Mouse (Mus musculus) midbrain, embryonic 15.5 days (tissue): ENCODE measurements around the gene Tnnc2. TPM values are rescaled to one million over a fixed set of nuclear protein-coding genes. Genes with fewer than 3 reads are reported as not detected.
"Not testable (repeated sequence)": the region's sequence is repeated elsewhere in the genome, so short reads cannot be mapped to it uniquely, and the experiment has no call there.

Experiments
- ATAC-seq: fragments of 200-750 bp; cut with Nextera tagmentation; replicated peaks from 2 replicates; pipeline ENCODE4 v1.8.0; 2017; ENCODE audit warnings: moderate TSS enrichment
- H3K27ac ChIP-seq: fragments of 300-500 bp; sonication (generic); 2 replicates; pipeline ENCODE4 v1.5.1; 2015; ENCODE audit warnings: mild to moderate bottlenecking, inconsistent platforms
- H3K27me3 ChIP-seq: fragments of 300-500 bp; sonication (generic); replicated peaks from 2 replicates; pipeline ENCODE4 v1.6.1; 2015; ENCODE audit warnings: inconsistent platforms
- H3K36me3 ChIP-seq: fragments of 300-500 bp; sonication (generic); replicated peaks from 2 replicates; pipeline ENCODE4 v1.6.1; 2015; ENCODE audit warnings: inconsistent platforms
- H3K4me1 ChIP-seq: fragments of 300-500 bp; sonication (generic); 2 replicates; pipeline ENCODE4 v1.6.1; 2015; ENCODE audit warnings: inconsistent platforms
- H3K4me2 ChIP-seq: fragments of 300-500 bp; sonication (generic); 2 replicates; pipeline ENCODE4 v1.6.1; 2015; ENCODE audit warnings: inconsistent platforms, mild to moderate bottlenecking, moderate library complexity
- H3K4me3 ChIP-seq: fragments of 300-500 bp; sonication (generic); 2 replicates; pipeline ENCODE4 v1.5.1; 2015; ENCODE audit warnings: mild to moderate bottlenecking, inconsistent platforms
- H3K9ac ChIP-seq: fragments of 300-500 bp; sonication (generic); 2 replicates; pipeline ENCODE4 v1.6.1; 2015; ENCODE audit warnings: mild to moderate bottlenecking, inconsistent platforms
- H3K9me3 ChIP-seq: fragments of 300-500 bp; sonication (generic); 2 replicates; pipeline ENCODE4 v1.6.1; 2016; ENCODE audit warnings: inconsistent platforms
- WGBS: fragments of 180-500 bp; shearing (Covaris S2); methylation state at CpG from one replicate; pipeline ENCODE4 v1.1.7; 2015; ENCODE audit warnings: mixed read lengths; 5-methylcytosine and 5-hydroxymethylcytosine counted together
- polyA plus RNA-seq: library from polyadenylated mRNA; unstranded; fragments of >200 nt; fragmentation: Nextera tagmentation; extraction: Ambion mirVana; gene quantifications from 2 replicates; pipeline ENCODE4 v1.2.1, GENCODE M21; 2015

The Tnnc2 gene
- polyA plus RNA-seq, 1 experiment from 2014 or later: not detected

- Histone ChIP-seq H3K4me2 (no peak overlapping the region), H3K36me3 (peaks cover 6% of the 10 kb centered on the region; the same call in 1 of the 2 replicates), H3K4me1 (no peaks in the 10 kb centered on the region), H3K27ac (no peak overlapping the region), H3K4me3 (no peak overlapping the region), H3K9me3 (no peaks in the 10 kb centered on the region), H3K9ac (no peak overlapping the region), H3K27me3 (no peaks in the 10 kb centered on the region)
- ATAC-seq: no peak
- WGBS: 89% methylated on average over 5 of the region's 5 CpGs
Measured at GRCm38 (mm10) chr2:164815348-164815747, 35.6 kb upstream of the Tnnc2 start.

- ATAC-seq: no peak
- Histone ChIP-seq H3K4me1 (no peaks in the 10 kb centered on the region), H3K27me3 (no peaks in the 10 kb centered on the region), H3K27ac (no peak overlapping the region), H3K4me2 (no peak overlapping the region), H3K9me3 (no peaks in the 10 kb centered on the region), H3K9ac (no peak overlapping the region), H3K36me3 (0 out of 2 replicates have a peak, but pooled peaks cover 3% of the 10 kb centered on the region), H3K4me3 (no peak overlapping the region)
- WGBS: 50% methylated on average over 2 of the region's 2 CpGs
Measured at GRCm38 (mm10) chr2:164813557-164813956, 33.8 kb upstream of the Tnnc2 start.

GRCm38 (mm10) chr2:164806614-164807013 lies 26.8 kb upstream of the Tnnc2 start:
- H3K4me1 ChIP-seq: peaks cover 33% of the 10 kb centered on the region
- H3K9me3 ChIP-seq: no peaks in the 10 kb centered on the region
- no peak for ATAC-seq
- no peak overlapping the region for H3K27ac ChIP-seq
- no peak overlapping the region for H3K4me3 ChIP-seq
- peak overlapping the region; percentile 73; the same call in 1 of the 2 replicates for H3K4me2 ChIP-seq
- H3K27me3 ChIP-seq: no peaks in the 10 kb centered on the region
- 85% methylated on average over 7 of the region's 7 CpGs for WGBS
- H3K9ac ChIP-seq: no peak overlapping the region
- H3K36me3 ChIP-seq: no peaks in the 10 kb centered on the region

GRCm38 (mm10) chr2:164805332-164805718 lies 25.6 kb upstream of the Tnnc2 start:
- Histone ChIP-seq H3K27ac (peak overlapping the region; percentile 85), H3K27me3 (no peaks in the 10 kb centered on the region), H3K4me1 (peaks cover 33% of the 10 kb centered on the region), H3K4me3 (peak overlapping the region; percentile 73), H3K4me2 (peak overlapping the region; percentile 73), H3K9me3 (no peaks in the 10 kb centered on the region), H3K9ac (peak overlapping the region; percentile 79), H3K36me3 (no peaks in the 10 kb centered on the region; the same call in 1 of the 2 replicates)
- WGBS: 3% methylated on average over 21 of the region's 21 CpGs
- peak; percentile 61 for ATAC-seq

- Histone ChIP-seq H3K4me3 (peak within 1 kb of the TSS; percentile 73), H3K36me3 (no peaks in the 10 kb centered on the region; the same call in 1 of the 2 replicates), H3K4me2 (peak within 1 kb of the TSS; percentile 73), H3K27ac (peak within 1 kb of the TSS; percentile 85), H3K4me1 (peaks cover 33% of the 10 kb centered on the region), H3K9ac (peak within 1 kb of the TSS; percentile 79), H3K27me3 (no peaks in the 10 kb centered on the region), H3K9me3 (no peaks in the 10 kb centered on the region)
- under 1% methylated on average over 47 of the region's 47 CpGs for WGBS
- ATAC-seq: peak; percentile 96
Measured at GRCm38 (mm10) chr2:164804533-164805331, 25.0 kb upstream of the Tnnc2 start, which contains the start of the genes Acot8 and Zswim3. Gene Acot8, minus strand, starts transcription at chr2:164804882. Gene Zswim3, plus strand, starts transcription at chr2:164805098.

GRCm38 (mm10) chr2:164803921-164804313 lies 24.1 kb upstream of the Tnnc2 start:
- WGBS: 68% methylated on average over 1 of the region's 1 CpGs
- peak overlapping the region; percentile 82; the same call in 1 of the 2 replicates for H3K27ac ChIP-seq

GRCm38 (mm10) chr2:164803201-164803920 lies 23.6 kb upstream of the Tnnc2 start:
- H3K27ac ChIP-seq: no peak overlapping the region
- H3K27me3 ChIP-seq: no peaks in the 10 kb centered on the region
- peaks cover 33% of the 10 kb centered on the region for H3K4me1 ChIP-seq
- no peaks in the 10 kb centered on the region; the same call in 1 of the 2 replicates for H3K36me3 ChIP-seq
- H3K4me3 ChIP-seq: peak overlapping the region; percentile 73
- no peak for ATAC-seq
- no peaks in the 10 kb centered on the region for H3K9me3 ChIP-seq
- peak overlapping the region; percentile 67; the same call in 1 of the 2 replicates for H3K9ac ChIP-seq
- 93% methylated on average over 16 of the region's 16 CpGs for WGBS
- H3K4me2 ChIP-seq: peak overlapping the region; percentile 63

More at GRCm38 (mm10) chr2:164803921-164804313, 24.1 kb upstream of the Tnnc2 start:
- Histone ChIP-seq H3K27me3 (no peaks in the 10 kb centered on the region), H3K36me3 (no peaks in the 10 kb centered on the region; the same call in 1 of the 2 replicates), H3K9ac (peak overlapping the region; percentile 67), H3K4me3 (peak overlapping the region; percentile 73), H3K4me1 (peaks cover 33% of the 10 kb centered on the region), H3K4me2 (peak overlapping the region; percentile 63), H3K9me3 (no peaks in the 10 kb centered on the region)
- ATAC-seq: no peak

- peaks cover 14% of the 10 kb centered on the region; the same call in 1 of the 2 replicates for H3K36me3 ChIP-seq
- ATAC-seq: no peak
- WGBS: 94% methylated on average over 13 of the region's 13 CpGs
- no peaks in the 10 kb centered on the region for H3K27me3 ChIP-seq
- no peak overlapping the region for H3K9ac ChIP-seq
- no peak overlapping the region for H3K27ac ChIP-seq
- H3K4me2 ChIP-seq: no peak overlapping the region
- peaks cover 15% of the 10 kb centered on the region for H3K4me1 ChIP-seq
- no peak overlapping the region for H3K4me3 ChIP-seq
- H3K9me3 ChIP-seq: no peaks in the 10 kb centered on the region
Measured at GRCm38 (mm10) chr2:164800252-164801004, 20.7 kb upstream of the Tnnc2 start.

GRCm38 (mm10) chr2:164798554-164798953 lies 18.8 kb upstream of the Tnnc2 start:
- not testable (repeated sequence) for H3K4me2 ChIP-seq, H3K27me3 ChIP-seq, H3K4me1 ChIP-seq, H3K27ac ChIP-seq, H3K9ac ChIP-seq, H3K4me3 ChIP-seq, H3K9me3 ChIP-seq, ATAC-seq
- 89% methylated on average over 6 of the region's 6 CpGs for WGBS
- peaks cover 20% of the 10 kb centered on the region for H3K36me3 ChIP-seq

- H3K4me1 ChIP-seq: no peaks in the 10 kb centered on the region
- ATAC-seq: no peak
- no peaks in the 10 kb centered on the region for H3K9me3 ChIP-seq
- no peak overlapping the region for H3K4me2 ChIP-seq
- peaks cover 26% of the 10 kb centered on the region for H3K36me3 ChIP-seq
- no peaks in the 10 kb centered on the region for H3K27me3 ChIP-seq
- no peak overlapping the region for H3K27ac ChIP-seq
- no peak overlapping the region for H3K9ac ChIP-seq
- 85% methylated on average over 4 of the region's 4 CpGs for WGBS
- H3K4me3 ChIP-seq: no peak overlapping the region
Measured at GRCm38 (mm10) chr2:164795868-164796267, 16.1 kb upstream of the Tnnc2 start.

GRCm38 (mm10) chr2:164794293-164794692 lies 14.5 kb upstream of the Tnnc2 start:
- ATAC-seq: no peak
- H3K9ac ChIP-seq: no peak overlapping the region
- H3K4me3 ChIP-seq: no peak overlapping the region
- peaks cover 26% of the 10 kb centered on the region for H3K36me3 ChIP-seq
- no peak overlapping the region for H3K4me2 ChIP-seq
- H3K27ac ChIP-seq: 0 out of 2 replicates have a peak overlapping the region, but pooled peaks have one; percentile 31
- H3K9me3 ChIP-seq: no peaks in the 10 kb centered on the region
- no peaks in the 10 kb centered on the region for H3K27me3 ChIP-seq
- 33% methylated on average over 5 of the region's 5 CpGs for WGBS
- H3K4me1 ChIP-seq: no peaks in the 10 kb centered on the region
